Mouse (Mus musculus): ENCODE data around the gene Ak6. TPM values are rescaled to one million over a fixed set of nuclear protein-coding genes. Genes with fewer than 3 reads are reported as not detected.
A peak's percentile ranks its signal among the peaks of the same experiment; 100 is the strongest.

Gene Ak6
- polyA plus RNA-seq, 1 experiment = 93.3 TPM

DNA sequence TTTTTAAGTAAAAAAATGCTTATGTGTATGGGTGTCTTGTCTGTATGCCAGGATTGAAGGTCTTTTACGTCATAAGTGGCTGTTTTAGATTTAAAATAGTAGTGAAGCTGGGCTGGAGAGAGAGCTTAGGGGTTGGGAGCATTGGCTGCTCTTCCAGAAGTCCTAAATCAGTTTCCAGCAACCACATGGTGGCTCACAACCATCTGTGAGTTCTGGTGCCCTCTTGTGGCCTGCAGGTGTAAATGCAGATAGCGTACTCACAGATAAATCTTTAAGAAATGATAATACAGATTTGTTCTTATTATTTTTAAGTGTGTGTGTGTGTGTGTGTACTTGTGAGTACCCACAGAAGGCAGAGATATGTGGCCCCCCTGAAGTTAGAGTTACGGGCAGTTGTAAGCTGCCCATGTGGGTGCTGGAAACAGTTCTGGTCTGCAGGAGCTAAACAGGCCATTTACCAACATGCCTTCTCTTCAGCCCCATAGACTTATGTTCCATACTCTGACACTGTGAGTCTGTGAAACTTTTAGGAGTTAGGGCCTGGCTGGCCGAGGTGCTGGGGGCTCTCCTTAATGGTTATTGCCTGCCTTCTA, 9.2 kb downstream of the Ak6 start:
- Histone ChIP-seq H3K27ac (ENCODE audit: insufficient read depth, low read depth, low read length) (no peak overlapping the region), H3K4me3 (ENCODE audit: insufficient read depth, low read length) (no peak overlapping the region), H3K4me1 (ENCODE audit: control insufficient read depth, insufficient read depth, low read length) (peaks cover 4% of the 10 kb centered on the region)
- TF ChIP-seq CTCF (IDR thresholded peaks at IDR 0.05; ENCODE audit: low read depth, low read length) (peak; percentile 69), POLR2A (IDR thresholded peaks at IDR 0.05; ENCODE audit: borderline replicate concordance, low read depth, low read length) (no peak)

DNA sequence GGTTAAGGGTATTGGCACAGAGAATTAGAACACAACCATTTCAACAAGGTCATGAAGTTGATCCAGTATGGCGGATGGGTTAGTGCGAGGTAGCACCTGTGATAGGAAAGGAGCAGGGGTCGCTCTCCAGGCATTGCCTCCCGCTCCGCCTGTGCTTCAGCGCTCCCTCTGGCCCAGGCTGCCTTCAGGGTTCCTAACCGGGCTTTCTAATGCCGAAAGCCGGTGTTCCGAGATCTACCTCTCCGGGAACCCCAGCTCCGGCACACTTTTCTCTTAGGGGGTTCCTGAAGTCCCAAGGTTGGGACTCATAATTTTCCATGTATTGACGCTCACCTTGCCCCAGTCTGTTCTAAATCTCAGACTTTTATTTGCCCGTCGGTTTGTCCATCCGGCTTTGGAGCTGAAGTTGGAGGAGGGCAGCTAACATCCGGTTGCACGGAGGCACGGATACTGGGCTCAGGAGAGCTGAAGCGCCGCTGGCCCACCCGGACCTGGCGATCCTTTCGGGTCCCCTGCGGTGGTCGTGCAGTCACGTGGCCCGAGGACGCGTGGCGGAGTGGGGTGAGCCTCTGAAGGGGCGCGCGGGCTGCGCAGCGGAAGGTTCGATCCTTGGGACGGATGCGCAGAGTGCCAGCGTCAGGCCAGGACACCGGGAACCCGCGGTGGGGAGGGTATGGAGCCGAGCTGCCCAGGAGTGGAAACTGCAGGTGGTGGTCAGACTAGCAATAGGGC, 18.7 kb downstream of the Ak6 start, which contains the start of gene Ccdc125:
Gene Ccdc125, plus strand, starts transcription at position 427 of the 732 bp plus-strand sequence.
- Histone ChIP-seq H3K4me1 (ENCODE audit: control insufficient read depth, insufficient read depth, low read length) (peaks cover 2% of the 10 kb centered on the region; the same call in 1 of the 2 replicates), H3K4me3 (ENCODE audit: insufficient read depth, low read length) (peak within 1 kb of the TSS; percentile 78), H3K27ac (ENCODE audit: insufficient read depth, low read depth, low read length) (no peak within 1 kb of the TSS)
- TF ChIP-seq POLR2A (IDR thresholded peaks at IDR 0.05; ENCODE audit: borderline replicate concordance, low read depth, low read length) (no peak), CTCF (IDR thresholded peaks at IDR 0.05; ENCODE audit: low read depth, low read length) (no peak)

GRCm38 (mm10) chr13:100670181-100670741, 19.5 kb downstream of the Ak6 start:
- peak overlapping the region; percentile 78 for H3K4me3 ChIP-seq (ENCODE audit: insufficient read depth, low read length)
- no peak overlapping the region for H3K27ac ChIP-seq (ENCODE audit: insufficient read depth, low read depth, low read length)
- no peak for TF ChIP-seq CTCF (IDR thresholded peaks at IDR 0.05; ENCODE audit: low read depth, low read length)
- no peak for TF ChIP-seq POLR2A (IDR thresholded peaks at IDR 0.05; ENCODE audit: borderline replicate concordance, low read depth, low read length)
- peaks cover 2% of the 10 kb centered on the region; the same call in 1 of the 2 replicates for H3K4me1 ChIP-seq (ENCODE audit: control insufficient read depth, insufficient read depth, low read length)

GRCm38 (mm10) chr13:100675936-100676635, 25.3 kb downstream of the Ak6 start:
- TF ChIP-seq POLR2A (IDR thresholded peaks at IDR 0.05; ENCODE audit: borderline replicate concordance, low read depth, low read length) (no peak), CTCF (IDR thresholded peaks at IDR 0.05; ENCODE audit: low read depth, low read length) (no peak)
- H3K4me1 ChIP-seq (ENCODE audit: control insufficient read depth, insufficient read depth, low read length) = peaks cover 11% of the 10 kb centered on the region
- no peak overlapping the region for H3K27ac ChIP-seq (ENCODE audit: insufficient read depth, low read depth, low read length)
- H3K4me3 ChIP-seq (ENCODE audit: insufficient read depth, low read length) = no peak overlapping the region

GRCm38 (mm10) chr13:100681615-100682014, 30.8 kb downstream of the Ak6 start:
- Histone ChIP-seq H3K4me3 (ENCODE audit: insufficient read depth, low read length) (no peak overlapping the region), H3K4me1 (ENCODE audit: control insufficient read depth, insufficient read depth, low read length) (peaks cover 16% of the 10 kb centered on the region), H3K27ac (ENCODE audit: insufficient read depth, low read depth, low read length) (peak overlapping the region; percentile 14; the same call in 1 of the 2 replicates)
- TF ChIP-seq POLR2A (IDR thresholded peaks at IDR 0.05; ENCODE audit: borderline replicate concordance, low read depth, low read length) = no peak
- no peak for TF ChIP-seq CTCF (IDR thresholded peaks at IDR 0.05; ENCODE audit: low read depth, low read length)

DNA sequence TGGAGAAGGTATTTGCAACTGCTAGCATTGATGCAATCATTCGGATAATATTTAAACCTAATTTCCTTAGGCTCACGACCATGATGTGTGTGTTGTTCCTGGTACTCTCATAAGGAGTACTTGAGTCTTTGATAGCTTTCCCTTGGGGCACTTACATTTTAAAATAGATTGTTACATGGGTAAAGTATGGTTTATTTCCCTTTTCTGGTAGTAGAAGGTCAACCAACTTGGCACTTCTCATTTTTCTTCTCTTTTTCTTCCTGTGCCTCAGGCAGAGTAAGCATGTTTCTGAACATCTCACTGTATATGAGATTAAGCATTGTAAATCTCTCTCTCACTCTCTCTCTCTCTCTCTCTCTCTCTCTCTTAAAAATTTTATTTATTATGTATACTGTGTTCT, 32.1 kb downstream of the Ak6 start:
- TF ChIP-seq POLR2A (IDR thresholded peaks at IDR 0.05; ENCODE audit: borderline replicate concordance, low read depth, low read length) = no peak
- TF ChIP-seq CTCF (IDR thresholded peaks at IDR 0.05; ENCODE audit: low read depth, low read length) = no peak
- peaks cover 10% of the 10 kb centered on the region; the same call in 1 of the 2 replicates for H3K4me1 ChIP-seq (ENCODE audit: control insufficient read depth, insufficient read depth, low read length)
- peak overlapping the region; percentile 75 for H3K27ac ChIP-seq (ENCODE audit: insufficient read depth, low read depth, low read length)
- H3K4me3 ChIP-seq (ENCODE audit: insufficient read depth, low read length) = no peak overlapping the region

- Histone ChIP-seq H3K4me1 (ENCODE audit: control insufficient read depth, insufficient read depth, low read length) (peaks cover 10% of the 10 kb centered on the region; the same call in 1 of the 2 replicates), H3K4me3 (ENCODE audit: insufficient read depth, low read length) (no peak overlapping the region), H3K27ac (ENCODE audit: insufficient read depth, low read depth, low read length) (no peak overlapping the region)
- peak; percentile 36; the same call in 1 of the 2 replicates for TF ChIP-seq CTCF (IDR thresholded peaks at IDR 0.05; ENCODE audit: low read depth, low read length)
- no peak for TF ChIP-seq POLR2A (IDR thresholded peaks at IDR 0.05; ENCODE audit: borderline replicate concordance, low read depth, low read length)
These were observed 33.6 kb downstream of the Ak6 start for GRCm38 (mm10) chr13:100684355-100684754.

DNA sequence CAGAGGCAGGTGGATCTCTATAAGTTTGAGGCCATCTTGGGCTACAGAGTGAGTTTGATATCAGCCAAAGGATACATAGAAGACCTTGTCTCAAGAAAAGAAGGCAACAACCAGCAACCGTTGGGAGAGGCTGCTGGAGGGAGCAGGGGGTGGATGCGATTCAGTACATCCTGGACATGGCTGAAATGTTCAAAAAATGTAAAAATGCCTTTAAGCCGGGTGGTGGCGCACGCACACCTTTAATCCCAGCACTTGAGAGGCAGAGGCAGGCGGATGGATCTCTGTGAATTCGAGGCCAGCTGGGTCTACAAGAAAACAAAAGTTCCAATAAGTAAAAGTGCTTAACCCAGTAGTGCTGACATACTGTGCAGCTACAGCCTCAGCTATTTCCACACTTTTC, 36.7 kb downstream of the Ak6 start:
- no peak overlapping the region for H3K27ac ChIP-seq (ENCODE audit: insufficient read depth, low read depth, low read length)
- H3K4me1 ChIP-seq (ENCODE audit: control insufficient read depth, insufficient read depth, low read length) = peaks cover 5% of the 10 kb centered on the region; the same call in 1 of the 2 replicates
- TF ChIP-seq POLR2A (IDR thresholded peaks at IDR 0.05; ENCODE audit: borderline replicate concordance, low read depth, low read length) = no peak
- no peak for TF ChIP-seq CTCF (IDR thresholded peaks at IDR 0.05; ENCODE audit: low read depth, low read length)
- H3K4me3 ChIP-seq (ENCODE audit: insufficient read depth, low read length) = no peak overlapping the region

DNA sequence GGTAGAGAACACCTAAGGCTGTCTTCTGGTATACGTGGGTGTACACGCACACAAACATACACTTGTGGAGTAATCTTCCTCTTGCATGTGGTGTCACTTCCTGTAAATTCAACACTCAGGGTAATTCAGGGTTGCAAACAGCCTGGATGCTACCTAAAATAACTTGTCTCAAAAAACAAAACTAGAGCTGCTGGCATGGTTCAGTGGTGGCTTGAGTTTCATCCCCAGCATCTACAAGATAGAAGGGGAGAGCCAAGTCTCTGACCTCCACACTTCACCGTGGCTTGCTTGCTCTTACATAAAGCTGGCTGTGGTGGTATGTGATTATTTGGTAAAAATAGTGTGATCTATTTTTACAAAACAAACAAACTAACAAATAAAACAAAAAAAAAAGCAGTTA, 46.8 kb downstream of the Ak6 start:
- Histone ChIP-seq H3K27ac (ENCODE audit: insufficient read depth, low read depth, low read length) (peak overlapping the region; percentile 36; the same call in 1 of the 2 replicates), H3K4me3 (ENCODE audit: insufficient read depth, low read length) (no peak overlapping the region), H3K4me1 (ENCODE audit: control insufficient read depth, insufficient read depth, low read length) (peaks cover 9% of the 10 kb centered on the region)
- TF ChIP-seq CTCF (IDR thresholded peaks at IDR 0.05; ENCODE audit: low read depth, low read length) = no peak
- no peak for TF ChIP-seq POLR2A (IDR thresholded peaks at IDR 0.05; ENCODE audit: borderline replicate concordance, low read depth, low read length)
